Mouse (Mus musculus) layer of hippocampus, postnatal 25 days (tissue): Measurements from ENCODE around the gene L1cam. TPM values are rescaled to one million over a fixed set of nuclear protein-coding genes. Genes with fewer than 3 reads are reported as not detected.

Experiments
- total RNA-seq, 2 experiments: library from RNA; stranded (reverse); gene quantifications; 2 replicates each; pipeline ENCODE4 v1.2.3; 2021

L1cam gene
- total RNA-seq, 2 experiments from 2014 or later = 125 to 140 TPM

Other genes with a start within 250 kb of the L1cam start
- 100 to 1,000 TPM; 115 to 135 TPM for gene Pnck, start 236.0 kb downstream of the L1cam start, total RNA-seq
- gene Slc6a8, start 223.0 kb downstream of the L1cam start, total RNA-seq = 100 to 1,000 TPM in 1 of 2 experiments, 10 to 100 TPM in 1; 88.3 to 110 TPM
- 10 to 100 TPM; 78.9 to 83.0 TPM for gene Bcap31, start 179.9 kb downstream of the L1cam start, total RNA-seq
- gene Abcd1, start 179.5 kb downstream of the L1cam start, total RNA-seq = 10 to 100 TPM; 11.3 to 13.9 TPM
- 10 to 100 TPM; 15.8 to 18.2 TPM for gene Plxnb3, start 139.0 kb downstream of the L1cam start, total RNA-seq
- 1 to 10 TPM; 4.3 to 8.7 TPM for gene Srpk3, start 121.7 kb downstream of the L1cam start, total RNA-seq
- gene Idh3g, start 109.2 kb downstream of the L1cam start, total RNA-seq = 100 to 1,000 TPM; 189 to 199 TPM
- gene Ssr4, start 109.1 kb downstream of the L1cam start, total RNA-seq = 10 to 100 TPM; 88.1 to 97.2 TPM
- gene Pdzd4, start 71.1 kb downstream of the L1cam start, total RNA-seq = 100 to 1,000 TPM; 101 to 102 TPM
- not detected for gene Avpr2, start 4.0 kb downstream of the L1cam start, total RNA-seq
- 1 to 10 TPM; 4.7 to 5.8 TPM for gene Arhgap4, start 25.8 kb upstream of the L1cam start, total RNA-seq
- gene Naa10, start 25.8 kb upstream of the L1cam start, total RNA-seq = 10 to 100 TPM; 57.6 to 62.8 TPM
- gene Renbp, start 34.7 kb upstream of the L1cam start, total RNA-seq = 1 to 10 TPM; 3.6 to 4.2 TPM
- gene Hcfc1, start 70.3 kb upstream of the L1cam start, total RNA-seq = 10 to 100 TPM; 65.8 to 80.9 TPM
- 10 to 100 TPM; 46.9 to 59.1 TPM for gene Irak1, start 127.8 kb upstream of the L1cam start, total RNA-seq
- gene Opn1mw, start 231.4 kb upstream of the L1cam start, total RNA-seq = under 1 TPM in 1 of 2 experiments, not detected in 1; 0.62 TPM
- 10 to 100 TPM; 75.6 to 88.8 TPM for gene Mecp2, start 239.3 kb upstream of the L1cam start, total RNA-seq